Mouse (Mus musculus): ENCODE results near the gene Trappc13. TPM values are rescaled to one million over a fixed set of nuclear protein-coding genes. Genes with fewer than 3 reads are reported as not detected.

Trappc13 gene
- polyA plus RNA-seq, 1 experiment from 2014 or later, result 61.4 TPM

Other genes starting within 250 kb of the Trappc13 start
- gene Nln, start 68.9 kb downstream of the Trappc13 start, polyA plus RNA-seq (2015; fragmentation: Nextera tagmentation; extraction: Ambion mirVana), result 18.9 and 19.9 TPM in 2 replicates
- 4.3 and 4.8 TPM in 2 replicates for gene Sgtb, start 68.7 kb downstream of the Trappc13 start, polyA plus RNA-seq (2015; fragmentation: Nextera tagmentation; extraction: Ambion mirVana)
- 10.9 and 13.2 TPM in 2 replicates for gene Trim23, start 328 bp upstream of the Trappc13 start, polyA plus RNA-seq (2015; fragmentation: Nextera tagmentation; extraction: Ambion mirVana)
- gene Cenpk, start 50.1 kb upstream of the Trappc13 start, polyA plus RNA-seq (2015; fragmentation: Nextera tagmentation; extraction: Ambion mirVana), result 48.7 and 59.0 TPM in 2 replicates
- 12.9 and 14.8 TPM in 2 replicates for gene Ppwd1, start 50.4 kb upstream of the Trappc13 start, polyA plus RNA-seq (2015; fragmentation: Nextera tagmentation; extraction: Ambion mirVana)
- 1.7 and 2.1 TPM in 2 replicates for gene Adamts6, start 109.4 kb upstream of the Trappc13 start, polyA plus RNA-seq (2015; fragmentation: Nextera tagmentation; extraction: Ambion mirVana)